Mouse (Mus musculus) heart, postnatal 25 days (tissue): Measurements from ENCODE around the gene Cd300ld2. TPM values are rescaled to one million over a fixed set of nuclear protein-coding genes. Genes with fewer than 3 reads are reported as not detected.

Experiments
- total RNA-seq, 2 experiments: library from RNA; stranded (reverse); gene quantifications; 2 replicates each; pipeline ENCODE4 v1.2.3; 2021

Cd300ld2 gene
- total RNA-seq, 2 experiments from 2014 or later = not detected

Other genes with a start within 250 kb of the Cd300ld2 start
- not detected for gene Btbd17, start 220.2 kb downstream of the Cd300ld2 start, total RNA-seq
- not detected for gene Gpr142, start 217.3 kb downstream of the Cd300ld2 start, total RNA-seq
- 1 to 10 TPM; 6.4 to 9.7 TPM for gene Gprc5c, start 165.0 kb downstream of the Cd300ld2 start, total RNA-seq
- gene Cd300a, start 126.2 kb downstream of the Cd300ld2 start, total RNA-seq = under 1 TPM; 0.81 to 0.99 TPM
- 1 to 10 TPM; 1.0 to 1.2 TPM for gene Cd300lb, start 81.8 kb downstream of the Cd300ld2 start, total RNA-seq
- gene Cd300c, start 47.0 kb downstream of the Cd300ld2 start, total RNA-seq = not detected
- 1 to 10 TPM; 1.1 to 1.2 TPM for gene Cd300ld, start 26.3 kb downstream of the Cd300ld2 start, total RNA-seq
- 1 to 10 TPM; 1.4 to 2.2 TPM for gene Cd300c2, start 14.3 kb downstream of the Cd300ld2 start, total RNA-seq
- under 1 TPM in 1 of 2 experiments, not detected in 1; 0.50 TPM for gene Cd300ld4, start 10.8 kb upstream of the Cd300ld2 start, total RNA-seq
- 1 to 10 TPM; 1.2 to 1.9 TPM for gene Cd300ld5, start 21.6 kb upstream of the Cd300ld2 start, total RNA-seq
- gene Cd300ld3, start 32.2 kb upstream of the Cd300ld2 start, total RNA-seq = 1 to 10 TPM; 9.0 to 9.7 TPM
- gene Cd300e, start 46.0 kb upstream of the Cd300ld2 start, total RNA-seq = under 1 TPM; 0.28 to 0.42 TPM
- gene Rab37, start 75.2 kb upstream of the Cd300ld2 start, total RNA-seq = under 1 TPM; 0.67 to 0.75 TPM
- under 1 TPM in 1 of 2 experiments, not detected in 1; 0.28 TPM for gene Cd300lf, start 117.8 kb upstream of the Cd300ld2 start, total RNA-seq
- 10 to 100 TPM; 10.1 to 12.9 TPM for gene Slc9a3r1, start 147.1 kb upstream of the Cd300ld2 start, total RNA-seq
- gene Tmem104, start 171.3 kb upstream of the Cd300ld2 start, total RNA-seq = 10 to 100 TPM; 10.0 to 10.5 TPM
- gene Nat9, start 171.7 kb upstream of the Cd300ld2 start, total RNA-seq = 10 to 100 TPM; 19.3 to 23.0 TPM